8 mouse cellular contexts compared by ENCODE assay signal in the genomic region with DNA sequence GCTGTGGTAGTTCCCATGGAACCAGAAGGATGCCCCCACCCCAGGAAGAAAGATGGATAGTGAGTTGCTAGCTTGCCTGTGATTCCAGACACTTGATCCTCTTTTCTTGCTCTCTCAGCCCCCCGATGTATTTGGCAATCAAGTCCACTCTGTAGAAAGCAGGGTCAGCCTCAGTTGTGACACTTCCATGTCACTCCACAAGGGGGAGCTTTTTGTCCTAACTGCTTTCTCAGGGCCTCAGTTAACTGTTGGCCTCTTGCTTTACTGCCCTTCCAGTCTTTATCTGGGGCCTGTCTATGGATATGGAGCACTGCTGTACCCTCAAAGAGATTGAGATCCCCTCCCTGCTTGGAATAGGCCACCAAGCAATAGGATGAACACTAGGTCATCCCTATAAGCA. TPM values are rescaled to one million over a fixed set of nuclear protein-coding genes. Genes with fewer than 3 reads are reported as not detected.
DNase-seq lines count a peak whose midpoint lies in the region; ATAC-seq lines count a peak whose summit lies in the region.

No protein-coding gene starts in this region.

- ATAC-seq in megakaryocyte progenitor cell, adult 5-6 weeks (replicated peaks; ENCODE audit: poor library complexity) = peak; percentile 26

- DNase-seq in heart, postnatal 10 days = peak; percentile 37 to 68
- no peak for DNase-seq in heart, adult 8-10 months (ENCODE audit: low spot score)
- peak; percentile 27 for DNase-seq in right cerebral cortex, postnatal 14 days
- no peak for DNase-seq in right cerebral cortex, postnatal 36 days (ENCODE audit: low spot score in 2 of 2)
- peak; percentile 70 to 81 for DNase-seq in cerebellum, postnatal 10 days
- no peak for DNase-seq in urinary bladder, postnatal 10 days (ENCODE audit: low spot score)
- DNase-seq in urinary bladder, postnatal 36 days (ENCODE audit: low spot score in 2 of 2) = no peak

- intact Hi-C loops in heart, postnatal 10 days (cut with DNase I) = no loop called here

RNA-seq across cellular contexts. Expression of a gene that starts 4.0 kb away (rescaled TPM):
- 10 to 100 TPM; 24.9 to 26.3 TPM for total RNA-seq in heart, postnatal 10 days (2021)
- 10 to 100 TPM; 13.6 to 15.2 (median 14.3) TPM for total RNA-seq in heart, adult 8-10 months (2022)
- total RNA-seq in megakaryocyte progenitor cell, adult 5-6 weeks (2015) = 18.7 and 23.5 TPM in 2 replicates
- total RNA-seq in megakaryocyte progenitor cell, adult 5-6 weeks (2017) = 26.8 and 33.7 TPM in 2 replicates

RNA-seq across cellular contexts. Expression of a gene that starts 20.5 kb away (rescaled TPM):
- 100 to 1,000 TPM; 630 to 639 TPM for total RNA-seq in heart, postnatal 10 days (2021)
- total RNA-seq in heart, adult 8-10 months (2022) = 100 to 1,000 TPM; 397 to 430 (median 418) TPM
- total RNA-seq in megakaryocyte progenitor cell, adult 5-6 weeks (2015) = 118 and 140 TPM in 2 replicates
- total RNA-seq in megakaryocyte progenitor cell, adult 5-6 weeks (2017) = 121 and 181 TPM in 2 replicates

RNA-seq across cellular contexts. Expression of a gene that starts 21.4 kb away (rescaled TPM):
- under 1 TPM; 0.43 to 0.62 TPM for total RNA-seq in heart, postnatal 10 days (2021)
- under 1 TPM in 1 of 4 experiments, not detected in 3; 0.28 TPM for total RNA-seq in heart, adult 8-10 months (2022)
- not detected in 2 replicates for total RNA-seq in megakaryocyte progenitor cell, adult 5-6 weeks (2015)
- total RNA-seq in megakaryocyte progenitor cell, adult 5-6 weeks (2017) = not detected in 2 replicates

RNA-seq across cellular contexts. Expression of a gene that starts 33.1 kb away (rescaled TPM):
- total RNA-seq in heart, postnatal 10 days (2021) = 10 to 100 TPM; 40.9 to 42.0 TPM
- total RNA-seq in heart, adult 8-10 months (2022) = 10 to 100 TPM; 30.9 to 36.9 (median 32.8) TPM
- total RNA-seq in megakaryocyte progenitor cell, adult 5-6 weeks (2015) = not detected in 2 replicates
- not detected in 2 replicates for total RNA-seq in megakaryocyte progenitor cell, adult 5-6 weeks (2017)

Comparison
In these comparisons a context has a peak if more than half of its experiments do, and no peak if none do; other contexts are left out.
1. DNase-seq: peak in heart, postnatal 10 days (2 of 2), right cerebral cortex, postnatal 14 days (single experiment) and cerebellum, postnatal 10 days (2 of 2); none in heart, adult 8-10 months (single experiment), right cerebral cortex, postnatal 36 days (0 of 2), urinary bladder, postnatal 10 days (single experiment) and urinary bladder, postnatal 36 days (0 of 2).